Mouse (Mus musculus): Measurements from ENCODE around the gene Rab30. TPM values are rescaled to one million over a fixed set of nuclear protein-coding genes. Genes with fewer than 3 reads are reported as not detected.

The Rab30 gene
- polyA plus RNA-seq, 2 experiments, result 12.6 to 22.7 TPM

DNA sequence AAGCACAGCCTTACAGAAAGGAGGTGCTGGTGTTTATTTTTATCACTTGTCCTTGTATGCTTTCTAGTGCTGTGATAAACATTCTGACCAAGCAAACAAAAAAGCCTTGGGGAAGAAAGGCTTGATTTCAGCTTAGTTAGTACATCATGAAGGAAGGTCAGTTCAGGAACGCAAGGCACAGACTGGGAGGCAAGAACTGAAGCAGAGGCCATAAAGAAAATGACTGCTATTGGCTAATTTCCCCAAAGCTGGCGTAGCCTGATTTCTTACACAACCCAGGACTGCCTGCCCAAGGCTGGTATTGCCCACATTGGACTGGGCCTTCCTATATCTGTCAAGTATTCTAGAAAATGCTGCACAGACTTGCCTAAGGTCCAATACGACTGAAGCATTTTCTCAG lies 106.8 kb downstream of the Rab30 start:
- ATAC-seq (ENCODE audit: low FRiP score, low read depth) (no peak), DNase-seq (ENCODE audit: low spot score) (no peak)
- Histone ChIP-seq H3K4me3 (replicated peaks; ENCODE audit: low read length) (no peak overlapping the region), H3K36me3 (ENCODE audit: control insufficient read depth, insufficient read depth, low read length) (no peaks in the 10 kb centered on the region), H3K4me2 (replicated peaks; ENCODE audit: low read depth, low read length, severe bottlenecking) (no peak overlapping the region), H3K9me3 (ENCODE audit: control insufficient read depth, low read length) (no peaks in the 10 kb centered on the region), H3K4me1 (ENCODE audit: control insufficient read depth, insufficient read depth, low read length) (no peaks in the 10 kb centered on the region), H3K27me3 (ENCODE audit: control insufficient read depth, insufficient read depth, low read length) (no peaks in the 10 kb centered on the region), H3K9ac (ENCODE audit: low read depth, low read length, severe bottlenecking) (no peak overlapping the region), H3K27ac (replicated peaks; ENCODE audit: low read depth, low read length) (no peak overlapping the region)
- no peak for TF ChIP-seq POLR2A (IDR thresholded peaks at IDR 0.05; ENCODE audit: borderline replicate concordance, extremely low read depth, insufficient read depth, insufficient read length)
- 84% methylated on average over 3 of the region's 3 CpGs for WGBS

DNA sequence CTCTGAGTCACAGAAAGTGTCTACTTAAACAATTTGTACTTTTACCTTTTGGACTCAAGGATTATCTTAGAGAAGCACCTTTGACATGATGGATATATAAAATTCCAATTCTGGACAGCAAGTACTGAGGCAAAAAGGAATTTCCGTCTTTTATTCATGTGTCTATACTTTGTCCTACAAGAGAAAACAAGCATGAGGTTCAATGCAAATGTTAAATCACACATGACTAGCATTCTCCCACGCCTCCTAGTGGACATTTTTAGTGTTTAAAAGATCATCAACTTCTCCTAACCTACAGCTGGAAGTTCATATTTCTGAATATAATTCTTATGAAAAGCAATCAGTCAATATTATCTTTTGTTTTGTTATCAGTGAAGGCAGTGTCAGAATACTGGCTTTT lies 125.1 kb downstream of the Rab30 start:
- peak; percentile 90 for DNase-seq (ENCODE audit: low spot score)
- Histone ChIP-seq H3K4me1 (ENCODE audit: control insufficient read depth, insufficient read depth, low read length) (no peaks in the 10 kb centered on the region), H3K4me3 (replicated peaks; ENCODE audit: low read length) (no peak overlapping the region), H3K27ac (replicated peaks; ENCODE audit: low read depth, low read length) (no peak overlapping the region), H3K27me3 (ENCODE audit: control insufficient read depth, insufficient read depth, low read length) (no peaks in the 10 kb centered on the region), H3K36me3 (ENCODE audit: control insufficient read depth, insufficient read depth, low read length) (0 out of 2 replicates have a peak, but pooled peaks cover 6% of the 10 kb centered on the region), H3K9ac (ENCODE audit: low read depth, low read length, severe bottlenecking) (no peak overlapping the region), H3K4me2 (replicated peaks; ENCODE audit: low read depth, low read length, severe bottlenecking) (no peak overlapping the region), H3K9me3 (ENCODE audit: control insufficient read depth, low read length) (no peaks in the 10 kb centered on the region)
- no peak for TF ChIP-seq POLR2A (IDR thresholded peaks at IDR 0.05; ENCODE audit: borderline replicate concordance, extremely low read depth, insufficient read depth, insufficient read length)
- no peak for ATAC-seq (ENCODE audit: low FRiP score, low read depth)
- WGBS, result 37% methylated on average over 2 of the region's 2 CpGs

DNA sequence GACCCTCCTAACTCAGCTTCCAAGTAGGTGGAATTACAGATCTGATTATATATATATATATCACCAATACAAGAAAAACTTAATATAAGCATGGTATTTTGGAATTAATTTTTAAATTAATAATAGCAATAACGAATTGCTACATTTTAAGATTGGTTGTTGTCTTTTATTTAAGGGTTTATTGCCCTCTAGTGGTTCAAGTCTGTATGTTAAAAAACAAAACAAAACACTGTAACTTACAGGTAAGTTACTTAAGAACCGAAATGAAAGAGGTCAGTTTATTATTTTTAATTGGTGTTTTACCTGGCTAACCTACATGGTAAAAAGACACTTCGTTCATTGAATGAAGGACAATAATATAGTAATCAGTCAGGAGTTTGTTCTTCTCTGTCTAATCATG lies 128.8 kb downstream of the Rab30 start:
- 72% methylated on average over 3 of the region's 3 CpGs for WGBS
- TF ChIP-seq POLR2A (IDR thresholded peaks at IDR 0.05; ENCODE audit: borderline replicate concordance, extremely low read depth, insufficient read depth, insufficient read length), result no peak
- no peak for DNase-seq (ENCODE audit: low spot score)
- Histone ChIP-seq H3K4me2 (replicated peaks; ENCODE audit: low read depth, low read length, severe bottlenecking) (no peak overlapping the region), H3K27ac (replicated peaks; ENCODE audit: low read depth, low read length) (no peak overlapping the region), H3K9ac (ENCODE audit: low read depth, low read length, severe bottlenecking) (no peak overlapping the region), H3K36me3 (ENCODE audit: control insufficient read depth, insufficient read depth, low read length) (0 out of 2 replicates have a peak, but pooled peaks cover 2% of the 10 kb centered on the region), H3K4me3 (replicated peaks; ENCODE audit: low read length) (no peak overlapping the region), H3K4me1 (ENCODE audit: control insufficient read depth, insufficient read depth, low read length) (0 out of 2 replicates have a peak, but pooled peaks cover 4% of the 10 kb centered on the region), H3K9me3 (ENCODE audit: control insufficient read depth, low read length) (no peaks in the 10 kb centered on the region), H3K27me3 (ENCODE audit: control insufficient read depth, insufficient read depth, low read length) (no peaks in the 10 kb centered on the region)
- ATAC-seq (ENCODE audit: low FRiP score, low read depth), result no peak

DNA sequence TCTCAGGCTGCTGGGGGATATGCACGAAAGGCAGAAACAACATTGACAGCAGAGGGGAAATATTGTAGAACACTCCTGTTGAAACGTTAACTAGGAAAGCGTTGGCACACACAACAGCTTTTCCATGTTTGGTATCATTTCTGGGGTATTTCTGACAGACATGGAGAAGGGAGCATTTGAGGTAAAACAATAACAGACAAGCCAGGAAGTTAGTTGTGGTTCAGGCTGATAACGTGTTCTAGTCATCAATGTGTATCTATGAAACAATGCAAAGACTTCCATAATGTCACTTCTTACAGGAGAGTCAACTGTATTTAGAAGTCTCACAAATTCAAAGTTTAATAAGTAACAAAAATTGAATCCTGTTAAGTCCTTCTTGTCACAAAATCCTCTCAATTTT lies 130.2 kb downstream of the Rab30 start:
- ATAC-seq (ENCODE audit: low FRiP score, low read depth) (no peak), DNase-seq (ENCODE audit: low spot score) (no peak)
- H3K9me3 ChIP-seq (ENCODE audit: control insufficient read depth, low read length), result no peaks in the 10 kb centered on the region
- H3K36me3 ChIP-seq (ENCODE audit: control insufficient read depth, insufficient read depth, low read length), result no peaks in the 10 kb centered on the region
- TF ChIP-seq POLR2A (IDR thresholded peaks at IDR 0.05; ENCODE audit: borderline replicate concordance, extremely low read depth, insufficient read depth, insufficient read length), result no peak
- WGBS, result 92% methylated on average over 4 of the region's 4 CpGs
- no peak overlapping the region for H3K4me3 ChIP-seq (replicated peaks; ENCODE audit: low read length)
- no peak overlapping the region for H3K9ac ChIP-seq (ENCODE audit: low read depth, low read length, severe bottlenecking)
- H3K4me2 ChIP-seq (replicated peaks; ENCODE audit: low read depth, low read length, severe bottlenecking), result no peak overlapping the region
- peaks cover 12% of the 10 kb centered on the region for H3K4me1 ChIP-seq (ENCODE audit: control insufficient read depth, insufficient read depth, low read length)
- no peak overlapping the region for H3K27ac ChIP-seq (replicated peaks; ENCODE audit: low read depth, low read length)
- no peaks in the 10 kb centered on the region for H3K27me3 ChIP-seq (ENCODE audit: control insufficient read depth, insufficient read depth, low read length)

DNA sequence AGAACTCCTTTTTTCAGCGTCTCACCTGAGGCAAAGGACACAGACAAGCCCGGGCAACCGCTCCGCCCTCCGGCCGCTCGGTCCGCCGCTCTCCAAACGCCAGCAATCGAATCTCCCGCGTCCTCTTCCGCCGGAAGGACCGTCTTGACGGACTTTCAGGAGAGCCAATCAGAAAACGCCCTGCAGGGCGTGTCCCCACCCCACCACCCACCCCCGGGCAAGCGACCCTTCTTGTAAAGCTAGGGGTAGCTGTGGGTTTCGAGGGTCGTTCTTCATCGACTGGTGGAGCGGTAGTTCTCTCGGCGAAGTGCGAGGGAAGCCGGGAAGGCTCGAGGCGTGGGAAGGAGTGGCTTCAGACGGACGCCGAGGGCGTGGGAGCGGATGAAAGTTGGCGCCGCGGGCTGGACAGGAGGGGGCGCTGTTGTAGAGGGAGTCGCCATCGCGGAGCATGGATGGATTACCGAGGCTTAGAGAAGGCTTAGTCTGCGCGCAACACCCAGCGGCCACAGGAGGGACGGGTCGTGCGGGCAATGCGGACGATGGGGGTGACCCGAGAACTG lies 132.8 kb downstream of the Rab30 start, which contains the start of the genes Ddias and Prcp:
Ddias (minus strand) TSS at position 132 of the 560 bp plus-strand sequence.
Prcp (plus strand) TSS at position 355 of the 560 bp plus-strand sequence.
- H3K9me3 ChIP-seq (ENCODE audit: control insufficient read depth, low read length), result no peaks in the 10 kb centered on the region
- peak within 1 kb of the TSS; percentile 71 for H3K9ac ChIP-seq (ENCODE audit: low read depth, low read length, severe bottlenecking)
- H3K27me3 ChIP-seq (ENCODE audit: control insufficient read depth, insufficient read depth, low read length), result no peaks in the 10 kb centered on the region
- H3K4me1 ChIP-seq (ENCODE audit: control insufficient read depth, insufficient read depth, low read length), result peaks cover 16% of the 10 kb centered on the region
- H3K4me3 ChIP-seq (replicated peaks; ENCODE audit: low read length), result peak within 1 kb of the TSS; percentile 66
- DNase-seq (ENCODE audit: low spot score) (peak; percentile 93), ATAC-seq (ENCODE audit: low FRiP score, low read depth) (peak; percentile 89)
- no peaks in the 10 kb centered on the region for H3K36me3 ChIP-seq (ENCODE audit: control insufficient read depth, insufficient read depth, low read length)
- under 1% methylated on average over 53 of the region's 53 CpGs for WGBS
- TF ChIP-seq POLR2A (IDR thresholded peaks at IDR 0.05; ENCODE audit: borderline replicate concordance, extremely low read depth, insufficient read depth, insufficient read length), result peak; percentile 71; the same call in 1 of the 2 replicates
- H3K4me2 ChIP-seq (replicated peaks; ENCODE audit: low read depth, low read length, severe bottlenecking), result peak within 1 kb of the TSS; percentile 71
- peak within 1 kb of the TSS; percentile 96 for H3K27ac ChIP-seq (replicated peaks; ENCODE audit: low read depth, low read length)
